Mouse (Mus musculus) E14TG2a.4 (cell line): Measurements from ENCODE around the gene Gm37240.

ENCODE experiments used
- CTCF ChIP-seq: conservative IDR thresholded peaks from 2 replicates; pipeline ENCODE4 v1.5.1; 2014; ENCODE audit warnings: low read length
- POU5F1 ChIP-seq: IDR thresholded peaks from 2 replicates; pipeline ENCODE4 v1.6.1; 2014; ENCODE audit warnings: low read length, borderline replicate concordance

DNA sequence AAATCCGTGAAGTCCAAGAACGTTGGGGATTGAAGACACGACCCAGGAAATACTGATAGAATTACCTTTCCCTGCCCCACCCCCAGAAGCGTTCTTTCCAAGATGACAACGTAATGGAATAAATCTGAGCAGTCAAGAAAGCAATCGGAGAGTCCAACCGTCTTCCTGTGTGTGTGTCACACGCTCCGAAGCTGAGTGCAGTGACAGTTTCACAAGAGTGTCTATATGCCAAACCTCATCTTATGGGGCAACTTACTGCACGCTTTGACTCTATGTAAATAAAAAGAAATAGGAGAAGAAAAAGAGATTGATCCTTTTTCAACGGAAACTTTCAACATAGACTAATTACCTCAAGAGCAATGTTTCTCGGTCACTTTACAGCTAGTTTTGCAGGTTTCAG lies 715.2 kb downstream of the Gm37240 start:
- TF ChIP-seq CTCF, result no peak
- no peak for TF ChIP-seq POU5F1
